Mouse (Mus musculus) adrenal gland, adult 8-10 months (tissue): ENCODE results near the gene Hmces. TPM values are rescaled to one million over a fixed set of nuclear protein-coding genes. Genes with fewer than 3 reads are reported as not detected.
"Not testable (repeated sequence)": the region's sequence is repeated elsewhere in the genome, so short reads cannot be mapped to it uniquely, and the experiment has no call there.

Experiments used
- DNase-seq: peaks from one replicate; pipeline ENCODE4 v3.0.0; 2022
- microRNA-seq, 2 experiments: library from miRNA; unstranded; fragments of <30 nt; microRNA quantifications; one replicate each; pipeline ENCODE4 v1.2.0; 2022
- total RNA-seq, 4 experiments: library from RNA; stranded (reverse); gene quantifications; 2 replicates each; pipeline ENCODE4 v1.2.4; 2022

Hmces gene
- total RNA-seq, 4 experiments from 2014 or later: 18.0 to 30.4 (median 24.3) TPM

- DNase-seq: no peak
Observed at GRCm38 (mm10) chr6:87915939-87916338, 2.2 kb downstream of the Hmces start.

GRCm38 (mm10) chr6:87921201-87921600 lies 7.5 kb downstream of the Hmces start:
- no peak for DNase-seq

GRCm38 (mm10) chr6:87923624-87924023 lies 9.9 kb downstream of the Hmces start:
- no peak for DNase-seq

- DNase-seq: no peak
Observed at GRCm38 (mm10) chr6:87935037-87935436, 21.3 kb downstream of the Hmces start.

GRCm38 (mm10) chr6:87937178-87937788 lies 23.5 kb downstream of the Hmces start:
- no peak for DNase-seq

- DNase-seq: no peak
Observed at GRCm38 (mm10) chr6:87938941-87939340, 25.2 kb downstream of the Hmces start.

- no peak for DNase-seq
Observed at GRCm38 (mm10) chr6:87942179-87942578, 28.4 kb downstream of the Hmces start.

- not testable (repeated sequence) for DNase-seq
Observed at GRCm38 (mm10) chr6:87962457-87962856, 48.7 kb downstream of the Hmces start.

- DNase-seq: no peak
Observed at GRCm38 (mm10) chr6:87970041-87970440, 56.3 kb downstream of the Hmces start.

- DNase-seq: no peak
Observed at GRCm38 (mm10) chr6:87979728-87980127, 66.0 kb downstream of the Hmces start.

- peak; percentile 62 for DNase-seq
Observed at GRCm38 (mm10) chr6:87980374-87981029, 66.8 kb downstream of the Hmces start.

GRCm38 (mm10) chr6:87981030-87981485 lies 67.3 kb downstream of the Hmces start:
- no peak for DNase-seq

GRCm38 (mm10) chr6:87981547-87982256 lies 68.0 kb downstream of the Hmces start, which contains the start of gene H1fx:
TSS of gene H1fx (minus strand) at chr6:87981637.
- DNase-seq: no peak

GRCm38 (mm10) chr6:87982506-87982905 lies 68.8 kb downstream of the Hmces start:
- no peak for DNase-seq

Small RNA genes lying within 50 kb of the gene (microRNA-seq; reads per million reads assigned to microRNA genes)
- 0.70 to 1.0 reads per million in 2 experiments for gene Gm47286

Other genes starting within 250 kb of the Hmces start
- 1 to 10 TPM; 7.4 to 9.6 (median 8.4) TPM for gene Aplf, start 241.7 kb upstream of the Hmces start, total RNA-seq
- under 1 TPM; 0.54 to 0.78 (median 0.65) TPM for gene Efcc1, start 183.1 kb upstream of the Hmces start, total RNA-seq
- under 1 TPM in 1 of 4 experiments, not detected in 3; 0.35 TPM for gene Gp9, start 135.9 kb upstream of the Hmces start, total RNA-seq
- gene Rab43, start 101.8 kb upstream of the Hmces start, total RNA-seq: 10 to 100 TPM; 34.0 to 40.1 (median 36.5) TPM
- 1 to 10 TPM; 2.5 to 5.2 (median 3.2) TPM for gene Gm45140, start 78.1 kb upstream of the Hmces start, total RNA-seq
- 10 to 100 TPM; 37.3 to 60.0 (median 46.5) TPM for gene Isy1, start 75.1 kb upstream of the Hmces start, total RNA-seq
- 100 to 1,000 TPM; 400 to 426 (median 421) TPM for gene Cnbp, start 62.8 kb upstream of the Hmces start, total RNA-seq
- gene Copg1, start 26.1 kb upstream of the Hmces start, total RNA-seq: 100 to 1,000 TPM; 109 to 141 (median 130) TPM
- gene H1fx, start 67.7 kb downstream of the Hmces start, total RNA-seq: 10 to 100 TPM in 1 of 4 experiments, 1 to 10 TPM in 3; 4.4 to 10.0 (median 7.4) TPM
- 100 to 1,000 TPM; 310 to 390 (median 354) TPM for gene Rab7, start 131.3 kb downstream of the Hmces start, total RNA-seq
- 100 to 1,000 TPM; 275 to 361 (median 317) TPM for gene Rpn1, start 170.5 kb downstream of the Hmces start, total RNA-seq